Mouse (Mus musculus): Measurements from ENCODE around the gene Mapkap1.

DNA sequence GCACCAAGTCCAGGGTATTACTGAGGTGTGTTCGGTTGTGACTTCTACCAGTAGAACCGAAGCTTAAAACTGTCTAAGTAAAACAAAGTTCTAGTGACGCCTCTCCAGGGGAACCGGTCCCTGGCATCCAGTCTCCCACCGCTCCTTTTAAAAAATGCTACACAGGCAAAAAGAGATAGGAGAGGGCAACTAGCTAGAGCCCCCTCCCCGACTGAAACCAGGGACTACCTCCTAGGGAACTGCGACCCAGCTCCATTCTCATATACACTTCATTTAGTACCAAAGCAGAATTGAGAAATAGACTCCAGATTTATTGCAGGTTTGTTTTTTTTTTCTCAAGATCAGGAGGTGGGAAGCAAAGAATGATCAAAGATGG lies 36.2 kb upstream of the Mapkap1 start:
- no peak for TF ChIP-seq POLR2AphosphoS2 (IDR thresholded peaks at IDR 0.05; ENCODE audit: insufficient read length, low read depth)
- no peak for TF ChIP-seq MAX (IDR thresholded peaks at IDR 0.05; ENCODE audit: low read depth)
- TF ChIP-seq TCF12 (IDR thresholded peaks at IDR 0.05; ENCODE audit: insufficient read depth, poor library complexity, severe bottlenecking): no peak
- no peak for TF ChIP-seq E2F4 (IDR thresholded peaks at IDR 0.05; ENCODE audit: insufficient read depth)
- no peak for TF ChIP-seq POLR2A (IDR thresholded peaks at IDR 0.05; ENCODE audit: insufficient read length, low read depth)
- no peak for TF ChIP-seq CEBPB (IDR thresholded peaks at IDR 0.05; ENCODE audit: insufficient read depth, poor library complexity, severe bottlenecking)
- TF ChIP-seq MYOD1 (IDR thresholded peaks at IDR 0.05; ENCODE audit: control insufficient read depth in 1 of 3, insufficient read length in 2 of 3, low read depth in 2 of 3): no peak
- TF ChIP-seq SRF (IDR thresholded peaks at IDR 0.05; ENCODE audit: control insufficient read depth, insufficient read length, low read depth): no peak
